In the genomic region with DNA sequence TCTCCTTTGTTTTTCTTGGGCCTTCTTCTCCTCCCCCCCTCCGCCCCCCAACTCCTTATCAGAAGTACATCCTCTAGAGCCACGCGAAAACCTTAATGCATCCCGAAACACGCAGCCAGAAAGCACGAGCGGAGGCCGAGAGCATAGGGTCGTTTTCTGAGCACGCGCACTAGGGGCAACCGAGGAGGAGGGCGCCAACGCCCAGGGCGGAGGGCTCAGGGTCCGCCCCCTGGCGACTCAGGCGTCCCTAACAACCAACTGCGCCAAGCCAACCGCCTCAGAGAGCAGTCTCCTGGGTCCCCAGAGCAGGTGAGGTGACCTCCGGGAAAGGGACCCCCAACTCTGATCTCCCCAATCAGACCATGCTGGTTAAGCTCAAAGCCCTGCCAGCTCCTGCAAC, we compare ENCODE assay signal across 8 mouse cellular contexts. TPM values are rescaled to one million over a fixed set of nuclear protein-coding genes. Genes with fewer than 3 reads are reported as not detected.
DNase-seq lines count a peak whose midpoint lies in the region; ATAC-seq and TF ChIP-seq lines count a peak whose summit lies in the region.

A gene (plus strand): TSS at position 172 of the 400 bp plus-strand sequence.

- H3K4me2 ChIP-seq in hindbrain, embryonic 15.5 days: peak within 1 kb of the TSS; percentile 76

- no peak for TF ChIP-seq CTCF in ES-Bruce4 (IDR thresholded peaks at IDR 0.05; ENCODE audit: low read depth, low read length)

- WGBS in hindbrain, embryonic 15.5 days: 0% methylated on average over 21 of the region's 21 CpGs

- no peaks in the 10 kb centered on the region for H3K36me3 ChIP-seq in ES-Bruce4 (ENCODE audit: control insufficient read depth, insufficient read depth, low read length, poor library complexity, severe bottlenecking)
- H3K36me3 ChIP-seq in hindbrain, embryonic 15.5 days: no peaks in the 10 kb centered on the region

- no peak within 1 kb of the TSS for H3K27ac ChIP-seq in ES-Bruce4 (ENCODE audit: insufficient read depth, low read length)
- H3K27ac ChIP-seq in hindbrain, embryonic 15.5 days (replicated peaks): no peak within 1 kb of the TSS; the same call in 1 of the 2 replicates

- peak within 1 kb of the TSS; percentile 75 for H3K4me3 ChIP-seq in ES-Bruce4 (ENCODE audit: low read depth, low read length)
- H3K4me3 ChIP-seq in hindbrain, embryonic 15.5 days: peak within 1 kb of the TSS; percentile 33

- ATAC-seq in hindbrain, embryonic 15.5 days (ENCODE audit: low FRiP score, low read depth): peak; percentile 75
- 0 out of 2 replicates have a peak, but pooled peaks have one; percentile 12 for ATAC-seq in megakaryocyte-erythroid progenitor cell, adult 5-6 weeks (replicated peaks; ENCODE audit: low FRiP score, low TSS enrichment, poor library complexity, severe bottlenecking)

- no peaks in the 10 kb centered on the region for H3K4me1 ChIP-seq in ES-Bruce4 (ENCODE audit: control insufficient read depth, insufficient read depth, low read length)
- H3K4me1 ChIP-seq in hindbrain, embryonic 15.5 days (replicated peaks): peaks cover 18% of the 10 kb centered on the region

- no peaks in the 10 kb centered on the region for H3K9me3 ChIP-seq in ES-Bruce4 (replicated peaks; ENCODE audit: control insufficient read depth, insufficient read depth, low read length, poor library complexity, severe bottlenecking)
- H3K9me3 ChIP-seq in hindbrain, embryonic 15.5 days: no peaks in the 10 kb centered on the region

- peak; percentile 62 for TF ChIP-seq POLR2A in ES-Bruce4 (IDR thresholded peaks at IDR 0.05; ENCODE audit: insufficient read depth, low read length)

- H3K27me3 ChIP-seq in ES-Bruce4 (ENCODE audit: control insufficient read depth, insufficient read depth, low read length, poor library complexity, severe bottlenecking): no peaks in the 10 kb centered on the region
- H3K27me3 ChIP-seq in hindbrain, embryonic 15.5 days: no peaks in the 10 kb centered on the region

- peak; percentile 79 for DNase-seq in R1 (ENCODE audit: low read depth, low spot score)
- DNase-seq in thymus, postnatal 36 days: peak; percentile 54 to 70
- DNase-seq in urinary bladder, adult 2 months (ENCODE audit: low spot score): no peak
- DNase-seq in MN1 (ENCODE audit: low spot score): no peak
- DNase-seq in adrenal gland, postnatal 14 days: no peak

- H3K9ac ChIP-seq in ES-Bruce4 (ENCODE audit: low read depth, poor library complexity, severe bottlenecking): peak within 1 kb of the TSS; percentile 64
- H3K9ac ChIP-seq in hindbrain, embryonic 15.5 days: peak within 1 kb of the TSS; percentile 35

- TF ChIP-seq EP300 in ES-Bruce4 (IDR thresholded peaks at IDR 0.05; ENCODE audit: insufficient read depth, low read depth, low read length): no peak

RNA-seq across cellular contexts. Expression of the gene that starts here (rescaled TPM):
- polyA plus RNA-seq in ES-Bruce4 (2011; ENCODE audit: insufficient read depth, insufficient read length, low read depth, missing spikeins): not detected in 2 replicates
- 4.3 and 5.2 TPM in 2 replicates for polyA plus RNA-seq in hindbrain, embryonic 15.5 days (2015; fragmentation: Nextera tagmentation; extraction: Ambion mirVana)
- not detected in 2 replicates for total RNA-seq in megakaryocyte-erythroid progenitor cell, adult 5-6 weeks (2014; fragmentation: Nextera tagmentation)
- total RNA-seq in megakaryocyte-erythroid progenitor cell, adult 5-6 weeks (2017): not detected in 2 replicates
- 0.01 TPM in 1 of 2 replicates, not detected in the other for polyA plus RNA-seq in urinary bladder, adult 2 months (2012; rRNA removed)
- total RNA-seq in adrenal gland, postnatal 14 days (2021): not detected in 2 replicates

Comparison
In these comparisons a context has a peak if more than half of its experiments do, and no peak if none do; other contexts are left out.
1. Peak in ATAC-seq in megakaryocyte-erythroid progenitor cell, adult 5-6 weeks; RNA of the gene not detected or under 1 TPM.
2. DNase-seq: peak in R1 (single experiment) and thymus, postnatal 36 days (2 of 2); none in urinary bladder, adult 2 months (single experiment), MN1 (single experiment) and adrenal gland, postnatal 14 days (single experiment).